Mouse (Mus musculus) spleen, adult 2 months (tissue): ENCODE measurements around the gene Cyfip2. TPM values are rescaled to one million over a fixed set of nuclear protein-coding genes. Genes with fewer than 3 reads are reported as not detected.

Experiments used
- DNase-seq, 2 experiments: peaks; one replicate each; pipeline versions ENCODE4 v3.0.0 to v3.0.0-alpha.2; 2012 to 2021; ENCODE audit warnings: low spot score in 2 of 2, low read depth in 1 of 2
- H3K27ac ChIP-seq: fragments of 200-500 bp; 2 replicates; pipeline ENCODE4 v1.5.1; 2012; ENCODE audit warnings: low read length, inconsistent platforms; ENCODE audit not compliant: insufficient read depth
- H3K27me3 ChIP-seq: fragments of 200-500 bp; 2 replicates; pipeline ENCODE4 v1.6.1; 2012; ENCODE audit warnings: mild to moderate bottlenecking, moderate library complexity, low read length, inconsistent platforms; ENCODE audit not compliant: control insufficient read depth, insufficient read depth
- H3K36me3 ChIP-seq: fragments of 200-500 bp; 2 replicates; pipeline ENCODE4 v1.6.1; 2012; ENCODE audit warnings: mild to moderate bottlenecking, low read length, inconsistent platforms; ENCODE audit not compliant: control insufficient read depth, insufficient read depth
- H3K4me1 ChIP-seq: fragments of 200-500 bp; 2 replicates; pipeline ENCODE4 v1.6.1; 2011; ENCODE audit warnings: inconsistent platforms; ENCODE audit not compliant: control insufficient read depth, insufficient read depth, insufficient read length
- H3K4me3 ChIP-seq: fragments of 200-500 bp; 2 replicates; pipeline ENCODE4 v1.5.1; 2011; ENCODE audit warnings: mild to moderate bottlenecking, inconsistent platforms; ENCODE audit not compliant: insufficient read depth, insufficient read length; ENCODE audit errors: extremely low read depth
- CTCF ChIP-seq: fragments of 200-500 bp; IDR thresholded peaks from 2 replicates; pipeline ENCODE4 v1.5.1; 2011; ENCODE audit warnings: mild to moderate bottlenecking, inconsistent platforms; ENCODE audit not compliant: insufficient read depth, insufficient read length, insufficient replicate concordance; ENCODE audit errors: extremely low read depth
- POLR2A ChIP-seq: fragments of 200-500 bp; IDR thresholded peaks from 2 replicates; pipeline ENCODE4 v1.6.1; 2011; ENCODE audit warnings: low read depth, low read length, inconsistent platforms
- WGBS: fragments of 180-500 bp; shearing (Covaris S2); methylation state at CpG from one replicate; pipeline ENCODE4 v1.1.7; 2018; 5-methylcytosine and 5-hydroxymethylcytosine counted together
- polyA plus RNA-seq: library from polyadenylated mRNA; depleted of rRNA; stranded (reverse); fragments of >200 nt; gene quantifications from 2 replicates; pipeline ENCODE4 v1.2.3, GENCODE M21; 2012

Gene Cyfip2
- polyA plus RNA-seq, 1 experiment: 41.4 TPM

- H3K27ac ChIP-seq: no peak overlapping the region
- no peak overlapping the region for H3K4me3 ChIP-seq
- TF ChIP-seq POLR2A (no peak), CTCF (no peak)
- H3K36me3 ChIP-seq: peaks cover 22% of the 10 kb centered on the region
- no peak for DNase-seq
- whole genome bisulfite sequencing: 79% methylated on average over 5 of the region's 5 CpGs
- no peaks in the 10 kb centered on the region; the same call in 1 of the 2 replicates for H3K4me1 ChIP-seq
- no peaks in the 10 kb centered on the region for H3K27me3 ChIP-seq
Measured at GRCm38 (mm10) chr11:46293491-46293890, 19.2 kb downstream of the Cyfip2 start.

- H3K4me1 ChIP-seq: peaks cover 6% of the 10 kb centered on the region; the same call in 1 of the 2 replicates
- TF ChIP-seq CTCF (no peak), POLR2A (no peak)
- 86% methylated on average over 10 of the region's 10 CpGs for WGBS
- DNase-seq: no peak
- no peak overlapping the region for H3K27ac ChIP-seq
- no peaks in the 10 kb centered on the region for H3K27me3 ChIP-seq
- H3K36me3 ChIP-seq: peaks cover 29% of the 10 kb centered on the region
- no peak overlapping the region for H3K4me3 ChIP-seq
Measured at GRCm38 (mm10) chr11:46290988-46291405, 21.7 kb downstream of the Cyfip2 start.

- H3K4me1 ChIP-seq: peaks cover 6% of the 10 kb centered on the region; the same call in 1 of the 2 replicates
Measured at GRCm38 (mm10) chr11:46289561-46289960, 23.1 kb downstream of the Cyfip2 start.

GRCm38 (mm10) chr11:46289022-46289421 lies 23.6 kb downstream of the Cyfip2 start:
- TF ChIP-seq CTCF (no peak), POLR2A (no peak)
- Histone ChIP-seq H3K27me3 (no peaks in the 10 kb centered on the region), H3K4me3 (no peak overlapping the region), H3K36me3 (peaks cover 39% of the 10 kb centered on the region), H3K4me1 (peaks cover 6% of the 10 kb centered on the region; the same call in 1 of the 2 replicates), H3K27ac (no peak overlapping the region)
- WGBS: 53% methylated on average over 4 of the region's 4 CpGs
- DNase-seq: no peak

More at GRCm38 (mm10) chr11:46289561-46289960, 23.1 kb downstream of the Cyfip2 start:
- 81% methylated on average over 9 of the region's 9 CpGs for WGBS
- no peaks in the 10 kb centered on the region for H3K27me3 ChIP-seq
- 0 out of 2 replicates have a peak overlapping the region, but pooled peaks have one; percentile 1 for H3K27ac ChIP-seq
- no peak overlapping the region for H3K4me3 ChIP-seq
- DNase-seq: no peak
- H3K36me3 ChIP-seq: peaks cover 35% of the 10 kb centered on the region
- no peak for TF ChIP-seq POLR2A
- no peak for TF ChIP-seq CTCF

- no peaks in the 10 kb centered on the region for H3K27me3 ChIP-seq
- H3K36me3 ChIP-seq: peaks cover 49% of the 10 kb centered on the region
- WGBS: 90% methylated on average over 5 of the region's 5 CpGs
- no peak for DNase-seq
- TF ChIP-seq CTCF: no peak
- TF ChIP-seq POLR2A: no peak
- H3K4me3 ChIP-seq: no peak overlapping the region
- no peak overlapping the region for H3K27ac ChIP-seq
- H3K4me1 ChIP-seq: peaks cover 6% of the 10 kb centered on the region; the same call in 1 of the 2 replicates
Measured at GRCm38 (mm10) chr11:46288091-46288490, 24.6 kb downstream of the Cyfip2 start.

- Histone ChIP-seq H3K27me3 (no peaks in the 10 kb centered on the region), H3K36me3 (peaks cover 54% of the 10 kb centered on the region), H3K4me3 (no peak overlapping the region), H3K27ac (no peak overlapping the region), H3K4me1 (peaks cover 6% of the 10 kb centered on the region; the same call in 1 of the 2 replicates)
- no peak for TF ChIP-seq POLR2A
- TF ChIP-seq CTCF: no peak
- WGBS: 13% methylated on average over 6 of the region's 6 CpGs
- peak; percentile 55 to 74 for DNase-seq
Measured at GRCm38 (mm10) chr11:46286803-46287202, 25.9 kb downstream of the Cyfip2 start.

- no peaks in the 10 kb centered on the region for H3K27me3 ChIP-seq
- 96% methylated on average over 6 of the region's 6 CpGs for WGBS
- H3K4me3 ChIP-seq: no peak overlapping the region
- TF ChIP-seq POLR2A (no peak), CTCF (no peak)
- DNase-seq: no peak
- H3K27ac ChIP-seq: no peak overlapping the region
- peaks cover 54% of the 10 kb centered on the region for H3K36me3 ChIP-seq
- peaks cover 6% of the 10 kb centered on the region; the same call in 1 of the 2 replicates for H3K4me1 ChIP-seq
Measured at GRCm38 (mm10) chr11:46283800-46284199, 28.9 kb downstream of the Cyfip2 start.
